Mouse (Mus musculus) layer of hippocampus, adult 8-10 months (tissue): ENCODE measurements around the gene Ptpn11. TPM values are rescaled to one million over a fixed set of nuclear protein-coding genes. Genes with fewer than 3 reads are reported as not detected.

Source experiments
- DNase-seq, 2 experiments: peaks; one replicate each; pipeline ENCODE4 v3.0.0; 2022; ENCODE audit warnings: low spot score in 2 of 2
- total RNA-seq, 4 experiments: library from RNA; stranded (reverse); gene quantifications; 2 replicates each; pipeline ENCODE4 v1.2.4; 2022

The Ptpn11 gene
- total RNA-seq, 4 experiments from 2014 or later = 97.1 to 101 (median 99.7) TPM

DNA sequence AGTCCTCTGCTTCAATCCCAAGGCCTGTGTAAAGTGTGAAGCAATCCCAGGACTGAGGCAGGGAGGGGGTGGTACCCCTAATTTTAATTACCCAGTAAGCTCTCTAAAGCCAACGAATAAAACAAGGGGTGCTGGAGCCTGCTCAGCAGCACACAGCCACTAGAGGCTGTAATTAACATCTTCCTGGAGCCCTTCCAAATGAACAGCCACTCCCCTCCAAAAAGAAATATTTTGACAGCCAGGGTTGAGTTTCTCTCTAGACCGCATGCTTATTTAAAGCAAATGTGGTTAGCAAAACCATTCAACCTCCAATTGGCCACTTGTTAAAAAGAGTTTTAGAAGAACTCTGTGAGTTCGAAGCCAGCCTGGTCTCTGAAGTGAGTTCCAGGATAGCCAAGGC, 97.9 kb downstream of the Ptpn11 start:
- DNase-seq = no peak

DNA sequence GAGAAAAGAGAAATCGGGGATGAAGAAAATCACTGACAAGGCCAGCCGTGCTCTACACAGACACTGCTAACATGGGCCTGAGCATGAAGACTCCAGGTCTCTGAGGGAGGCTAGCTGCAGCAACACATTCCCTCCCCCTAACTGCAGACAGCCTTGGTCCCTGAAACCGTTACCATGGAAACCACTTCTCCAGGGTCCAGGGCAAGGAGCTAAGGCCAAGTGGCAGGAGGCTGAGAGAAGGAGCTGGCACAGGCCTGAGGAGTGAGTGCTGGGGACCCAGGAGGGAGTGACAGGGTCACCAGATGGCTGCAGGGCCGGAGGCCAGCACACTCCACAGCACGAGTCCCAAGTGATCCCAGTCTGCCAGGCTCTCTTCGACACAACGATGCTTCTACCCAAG, 101.5 kb downstream of the Ptpn11 start:
- no peak for DNase-seq

DNA sequence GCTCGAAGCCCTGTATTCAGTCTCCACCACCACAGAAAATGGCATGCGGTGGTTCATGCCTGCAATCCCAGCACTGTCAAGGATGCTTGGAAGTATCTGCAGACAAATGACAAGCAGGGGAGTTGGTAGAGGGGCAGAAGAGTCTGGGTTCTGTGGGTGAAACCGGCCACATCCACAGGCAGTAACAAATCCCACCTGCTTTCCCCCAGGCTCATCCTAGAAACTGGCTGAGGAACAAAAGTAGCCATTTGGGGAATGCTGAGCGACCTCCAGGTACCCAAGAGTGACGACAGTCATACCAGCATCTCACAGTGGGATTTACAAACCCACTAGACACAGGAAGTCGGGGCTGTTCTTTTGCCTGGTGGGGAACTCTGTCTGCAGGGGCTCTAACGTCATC, 103.5 kb downstream of the Ptpn11 start:
- DNase-seq = no peak

DNA sequence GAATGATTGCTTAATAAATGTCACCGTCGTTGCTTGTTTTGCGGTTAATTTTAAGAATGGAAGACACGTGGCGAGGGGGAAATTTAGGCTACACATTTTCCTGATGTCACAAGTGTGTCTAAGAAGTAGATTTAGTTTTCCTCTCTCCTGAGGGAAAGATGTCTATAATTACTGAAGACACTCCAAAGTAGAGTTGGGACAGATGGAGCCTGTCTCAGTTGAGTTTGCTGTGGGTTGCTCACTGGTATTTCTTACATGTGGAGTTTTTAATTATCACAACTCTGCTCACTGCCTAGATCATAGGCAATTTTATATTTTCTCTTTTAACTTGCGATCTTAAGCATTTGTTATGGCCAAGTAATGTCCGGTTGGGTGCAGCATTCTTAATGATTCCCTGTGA, 108.6 kb downstream of the Ptpn11 start:
- no peak for DNase-seq

DNA sequence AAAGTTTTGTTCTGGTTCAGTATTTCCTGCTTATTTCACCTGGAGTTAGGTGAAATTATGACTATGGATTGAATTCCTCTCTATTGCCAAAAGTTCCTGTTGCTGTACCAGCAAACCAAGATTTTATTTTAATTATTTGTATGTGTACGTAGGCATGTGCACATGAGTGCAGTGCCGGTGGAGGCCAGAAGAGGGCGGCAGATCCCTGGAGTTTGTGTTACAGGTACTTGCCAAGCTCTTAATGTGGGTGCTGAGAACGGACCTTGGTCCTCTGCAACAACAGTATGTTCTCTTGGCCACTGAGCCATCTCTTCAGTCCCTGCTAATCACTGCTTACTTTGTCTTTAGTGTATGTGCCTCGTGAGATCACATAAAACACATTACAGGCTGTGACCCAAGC, 109.4 kb downstream of the Ptpn11 start:
- DNase-seq = no peak

Other genes with a start within 250 kb of the Ptpn11 start
- 100 to 1,000 TPM; 199 to 216 (median 211) TPM for gene Rph3a, start 181.3 kb downstream of the Ptpn11 start, total RNA-seq
- gene Rpl6, start 13.1 kb upstream of the Ptpn11 start, total RNA-seq = 100 to 1,000 TPM; 517 to 564 (median 525) TPM
- 100 to 1,000 TPM; 147 to 191 (median 153) TPM for gene Hectd4, start 28.8 kb upstream of the Ptpn11 start, total RNA-seq
- gene Trafd1, start 194.2 kb upstream of the Ptpn11 start, total RNA-seq = 10 to 100 TPM; 71.6 to 88.3 (median 78.0) TPM
- gene Naa25, start 206.5 kb upstream of the Ptpn11 start, total RNA-seq = 10 to 100 TPM; 36.6 to 45.8 (median 38.1) TPM